Mouse (Mus musculus) spleen, embryonic (tissue): Measurements from ENCODE around the gene Scrn2.

Source experiments
- CTCF ChIA-PET: fragments of 350-600 bp; sonication (Branson Sonifier 250); formaldehyde crosslinking; loops from one replicate; lab custom pipeline; 2022; lab: Charles Lee

The Scrn2 gene

GRCm38 (mm10) chr11:97029686-97030417 lies at the start of gene Scrn2:
Scrn2 (plus strand) TSS chr11:97029938.
- CTCF ChIA-PET: interaction anchor here (0.6 to 1.2 kb wide), 3 partner anchors 10 to 93 kb away, joined by 3 to 5 read pairs (median 3); no protein-coding TSS in a partner anchor

- CTCF ChIA-PET: interaction anchor here (0.6 to 0.7 kb wide), 2 partner anchors 62 to 118 kb away, joined by 4 to 5 read pairs; no protein-coding TSS in a partner anchor
Measured at GRCm38 (mm10) chr11:96980021-96980420, 49.7 kb upstream of the Scrn2 start.

GRCm38 (mm10) chr11:96981461-96981860 lies 48.3 kb upstream of the Scrn2 start:
- CTCF ChIA-PET: interaction anchor here (0.7 to 1.5 kb wide), 3 partner anchors 40 to 62 kb away, joined by 3 to 6 read pairs (median 4); no protein-coding TSS in a partner anchor

GRCm38 (mm10) chr11:96982355-96982754 lies 47.4 kb upstream of the Scrn2 start:
- CTCF ChIA-PET: interaction anchor here (0.7 to 2.8 kb wide), 3 partner anchors 39 to 63 kb away, joined by 3 to 22 read pairs (median 6); no protein-coding TSS in a partner anchor

- CTCF ChIA-PET: interaction anchor here (1.1 to 2.8 kb wide), 2 partner anchors 39 to 41 kb away, joined by 4 to 22 read pairs; no protein-coding TSS in a partner anchor
Measured at GRCm38 (mm10) chr11:96982859-96983258, 46.9 kb upstream of the Scrn2 start, which contains the start of gene Sp2. Sp2 (minus strand) TSS chr11:96982959.

GRCm38 (mm10) chr11:96984903-96985302 lies 44.8 kb upstream of the Scrn2 start:
- CTCF ChIA-PET: interaction anchor here (1.0 to 2.8 kb wide), 2 partner anchors 12 to 37 kb away, joined by 3 to 22 read pairs; no protein-coding TSS in a partner anchor

GRCm38 (mm10) chr11:96986463-96986862 lies 43.3 kb upstream of the Scrn2 start:
- CTCF ChIA-PET: interaction anchor here (0.6 kb wide), 1 partner anchor 314 kb away, joined by 3 read pairs; no protein-coding TSS in a partner anchor

- CTCF ChIA-PET: interaction anchor here (0.6 to 3.3 kb wide), 2 partner anchors 13 to 35 kb away, joined by 4 to 15 read pairs; no protein-coding TSS in a partner anchor
Measured at GRCm38 (mm10) chr11:96987873-96988655, 41.7 kb upstream of the Scrn2 start.

- CTCF ChIA-PET: no interaction called here
Measured at GRCm38 (mm10) chr11:96991501-96991900, 38.2 kb upstream of the Scrn2 start.

GRCm38 (mm10) chr11:96992722-96993311 lies 36.9 kb upstream of the Scrn2 start:
- CTCF ChIA-PET: interaction anchor here (0.7 kb wide), 1 partner anchor 20 kb away, joined by 3 read pairs; no protein-coding TSS in a partner anchor

- CTCF ChIA-PET: no interaction called here
Measured at GRCm38 (mm10) chr11:96995031-96995430, 34.7 kb upstream of the Scrn2 start.

GRCm38 (mm10) chr11:96995836-96996772 lies 33.6 kb upstream of the Scrn2 start:
- CTCF ChIA-PET: interaction anchor here (1.0 to 1.1 kb wide), 2 partner anchors 11 to 191 kb away, joined by 3 read pairs; no protein-coding TSS in a partner anchor

GRCm38 (mm10) chr11:96996773-96997379 lies 32.9 kb upstream of the Scrn2 start:
- CTCF ChIA-PET: interaction anchor here (1.0 to 1.1 kb wide), 3 partner anchors 11 to 190 kb away, joined by 3 read pairs; no protein-coding TSS in a partner anchor

- CTCF ChIA-PET: interaction anchor here (1.0 to 1.1 kb wide), 2 partner anchors 12 to 24 kb away, joined by 3 read pairs; no protein-coding TSS in a partner anchor
Measured at GRCm38 (mm10) chr11:96997380-96997956, 32.3 kb upstream of the Scrn2 start.

GRCm38 (mm10) chr11:97003170-97003569 lies 26.6 kb upstream of the Scrn2 start:
- CTCF ChIA-PET: no interaction called here

GRCm38 (mm10) chr11:97007093-97007794 lies 22.5 kb upstream of the Scrn2 start:
- CTCF ChIA-PET: interaction anchor here (1.0 kb wide), 1 partner anchor 11 kb away, joined by 3 read pairs; no protein-coding TSS in a partner anchor

- CTCF ChIA-PET: no interaction called here
Measured at GRCm38 (mm10) chr11:97009198-97009790, 20.4 kb upstream of the Scrn2 start.
